Mouse (Mus musculus): Measurements from ENCODE around the gene Iqschfp.

Iqschfp gene

GRCm38 (mm10) chr3:68496513-68496912 lies 604.5 kb downstream of the Iqschfp start:
- DNase-seq: no peak

GRCm38 (mm10) chr3:68499532-68500152 lies 607.6 kb downstream of the Iqschfp start:
- DNase-seq: no peak

- no peak for DNase-seq
Observed at GRCm38 (mm10) chr3:68504838-68505237, 612.8 kb downstream of the Iqschfp start.

DNA sequence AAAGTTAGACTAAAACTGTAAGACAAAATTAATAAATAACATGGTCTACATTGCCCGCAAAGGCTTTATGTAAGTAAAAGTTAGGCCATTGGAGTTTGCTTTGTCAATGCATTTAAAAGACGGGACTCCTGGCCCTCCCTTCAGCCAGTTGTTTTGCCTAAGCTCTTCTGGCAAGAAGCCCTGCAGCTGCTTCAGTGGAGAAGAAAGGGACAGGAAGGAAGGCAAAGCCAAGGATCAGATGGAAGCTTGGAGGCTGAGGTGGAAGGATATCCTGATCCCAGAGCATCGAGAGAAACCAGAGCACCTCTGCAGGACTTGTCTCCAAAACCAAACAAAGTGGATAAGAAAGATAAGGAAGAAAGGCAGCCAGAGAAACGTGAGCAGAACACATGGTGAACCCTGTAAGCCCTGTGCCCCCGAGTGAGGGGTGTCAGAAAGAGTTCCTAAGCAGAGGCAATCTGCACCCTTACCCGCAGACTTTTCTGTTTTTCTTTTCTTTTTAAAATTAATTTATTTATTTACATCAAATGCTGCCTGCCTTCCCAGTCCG lies 614.8 kb downstream of the Iqschfp start:
- no peak for DNase-seq

GRCm38 (mm10) chr3:68508629-68509028 lies 616.6 kb downstream of the Iqschfp start:
- DNase-seq: peak; percentile 68 to 73

DNA sequence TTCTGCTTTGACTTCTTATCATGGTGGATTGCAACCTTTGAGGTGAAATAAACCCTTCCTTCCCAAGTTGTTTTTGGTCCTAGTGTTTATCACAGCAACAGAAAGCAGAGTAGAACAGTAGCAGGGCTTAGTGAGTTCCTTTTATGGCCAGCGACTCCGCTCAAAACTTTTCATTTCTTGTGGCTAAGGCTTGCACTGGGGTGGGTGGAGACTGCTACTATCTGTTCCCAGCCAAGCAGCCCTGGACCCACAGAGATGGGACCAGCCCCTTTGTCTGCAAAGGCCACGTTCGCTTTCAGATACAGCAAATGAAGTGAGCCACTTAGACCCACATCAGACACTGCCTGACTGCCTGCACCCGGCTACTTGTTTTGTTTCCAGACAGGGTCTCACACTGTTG lies 618.8 kb downstream of the Iqschfp start:
- DNase-seq: no peak

- no peak for DNase-seq
Observed at GRCm38 (mm10) chr3:68511744-68512143, 619.7 kb downstream of the Iqschfp start.

DNA sequence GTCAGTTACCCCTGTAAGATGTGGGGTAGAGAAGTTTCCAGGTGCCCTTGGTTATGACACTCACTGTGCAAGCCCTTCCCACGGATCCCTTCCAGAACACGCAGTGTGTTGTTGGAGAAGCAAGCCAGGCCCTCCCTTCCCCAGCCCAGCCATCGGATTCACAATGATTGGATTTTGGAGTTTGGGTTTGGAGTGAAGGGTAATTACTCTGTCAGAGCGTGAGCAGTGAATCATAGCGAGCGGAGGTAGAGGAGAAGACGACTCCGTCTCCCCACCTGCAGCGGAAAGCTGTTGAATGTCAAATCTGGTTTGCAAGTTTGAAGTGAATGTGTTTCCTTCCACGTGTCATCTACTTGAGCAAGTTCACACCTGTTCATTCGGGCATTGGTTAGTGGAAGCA lies 620.3 kb downstream of the Iqschfp start:
- no peak for DNase-seq

GRCm38 (mm10) chr3:68513340-68514119 lies 621.5 kb downstream of the Iqschfp start:
- DNase-seq: no peak

GRCm38 (mm10) chr3:68514120-68514497 lies 622.1 kb downstream of the Iqschfp start:
- no peak for DNase-seq

DNA sequence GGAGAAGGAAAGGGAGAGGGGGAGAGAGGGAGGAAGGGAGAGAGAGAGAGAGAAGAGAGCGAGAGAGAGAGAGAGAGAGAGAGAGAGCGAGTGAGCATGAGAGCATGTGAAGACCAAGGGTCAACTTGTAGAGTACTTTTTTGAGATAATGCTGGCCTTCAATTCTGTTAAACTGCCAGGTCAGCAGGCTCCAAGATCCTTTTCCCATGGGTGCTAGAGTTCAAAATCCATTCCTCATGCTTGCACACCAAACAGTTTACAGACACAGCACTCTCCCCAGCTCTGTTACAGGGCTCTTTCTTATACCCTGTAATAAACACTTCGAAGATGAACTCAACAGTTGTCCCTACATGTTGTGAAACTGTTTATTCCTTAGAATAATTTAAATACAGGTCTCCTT lies 622.7 kb downstream of the Iqschfp start:
- DNase-seq: no peak

DNA sequence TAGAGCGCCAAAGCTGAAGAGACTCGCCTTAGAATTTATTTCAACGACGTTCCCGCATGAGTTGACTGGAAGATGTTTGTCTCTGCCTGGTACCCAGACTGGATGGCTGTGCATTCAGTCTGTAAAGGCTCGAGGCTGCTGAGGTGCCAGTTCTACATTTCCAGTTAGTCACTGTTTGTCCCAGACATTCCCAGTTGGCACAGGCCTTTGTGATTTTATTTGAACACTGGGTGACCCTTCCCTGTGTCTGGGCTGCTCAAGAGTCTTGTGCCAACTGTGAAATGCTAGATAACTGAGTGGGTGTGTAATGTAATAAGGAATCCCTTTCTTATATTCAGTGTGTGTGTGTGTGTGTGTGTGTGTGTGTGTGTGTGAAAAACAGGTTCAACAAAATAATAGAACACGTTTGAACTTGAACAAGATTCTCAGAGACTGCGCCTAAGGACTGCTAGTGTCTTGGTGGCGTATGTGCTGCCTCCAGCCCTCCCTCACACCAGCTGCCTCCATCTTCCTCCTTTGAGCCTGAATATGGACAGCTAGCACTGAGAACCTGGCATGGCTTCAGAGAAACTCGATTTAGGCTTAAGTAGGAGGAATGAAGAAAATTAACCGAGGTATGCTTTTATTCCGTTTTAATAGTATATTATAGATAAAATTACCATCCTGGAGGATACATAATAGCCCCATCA lies 624.5 kb downstream of the Iqschfp start:
- no peak for DNase-seq

DNA sequence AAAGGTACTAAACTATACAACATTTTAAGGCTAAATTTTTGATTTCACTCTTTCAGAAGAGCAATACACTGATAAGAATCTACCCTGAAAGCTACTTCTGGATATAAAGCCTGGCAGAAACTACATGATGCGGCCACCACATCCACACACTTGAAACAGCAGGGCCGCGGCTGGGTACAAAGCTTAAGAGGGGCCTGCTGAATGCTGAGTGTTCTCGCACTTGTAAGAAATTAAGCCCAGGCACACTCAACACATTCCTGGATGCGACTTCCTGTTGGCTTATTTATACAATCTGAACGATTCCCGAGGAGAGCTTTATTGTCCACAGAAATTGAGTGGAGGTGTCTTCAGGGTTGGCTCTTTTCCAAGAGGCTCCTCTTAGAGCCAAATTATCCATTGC lies 625.2 kb downstream of the Iqschfp start:
- no peak for DNase-seq

DNA sequence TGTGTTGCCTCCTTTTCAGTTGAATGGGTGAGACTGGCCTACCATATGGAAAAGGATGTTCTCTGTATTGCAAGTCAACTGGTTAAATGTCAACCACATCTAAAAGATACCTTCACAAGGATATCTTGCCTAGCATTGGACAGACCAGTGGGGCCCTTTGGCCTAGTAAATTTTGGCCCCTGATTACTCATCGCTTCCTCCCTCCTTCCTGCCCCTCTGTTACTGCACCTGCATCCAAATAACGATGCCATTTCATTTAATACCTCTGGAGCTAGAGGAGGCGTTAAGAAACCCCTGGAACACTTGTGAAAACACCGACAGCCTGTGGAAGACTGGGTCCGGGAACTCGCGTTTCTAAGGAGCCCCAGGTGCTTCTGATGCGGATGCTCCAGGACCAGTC lies 626.0 kb downstream of the Iqschfp start:
- no peak for DNase-seq

DNA sequence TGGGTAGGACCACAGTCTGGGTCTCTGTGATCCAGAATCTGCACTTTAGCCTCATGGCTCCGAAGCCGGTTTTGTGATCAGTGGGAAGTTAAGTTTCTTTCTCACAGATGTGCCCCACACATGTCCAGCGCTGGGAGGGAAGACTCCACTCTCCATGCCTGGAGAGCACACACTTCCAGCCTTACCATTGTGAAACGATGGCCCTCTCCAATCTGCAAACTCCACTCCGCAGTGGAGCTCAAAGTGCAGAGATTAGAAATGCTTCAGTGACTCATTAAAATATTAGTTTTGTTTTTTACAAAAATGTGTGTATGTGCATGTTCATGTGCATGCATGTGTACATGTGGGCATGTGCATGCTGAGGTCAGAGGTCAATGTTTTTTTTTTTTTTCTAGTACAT lies 626.6 kb downstream of the Iqschfp start:
- DNase-seq: no peak

DNA sequence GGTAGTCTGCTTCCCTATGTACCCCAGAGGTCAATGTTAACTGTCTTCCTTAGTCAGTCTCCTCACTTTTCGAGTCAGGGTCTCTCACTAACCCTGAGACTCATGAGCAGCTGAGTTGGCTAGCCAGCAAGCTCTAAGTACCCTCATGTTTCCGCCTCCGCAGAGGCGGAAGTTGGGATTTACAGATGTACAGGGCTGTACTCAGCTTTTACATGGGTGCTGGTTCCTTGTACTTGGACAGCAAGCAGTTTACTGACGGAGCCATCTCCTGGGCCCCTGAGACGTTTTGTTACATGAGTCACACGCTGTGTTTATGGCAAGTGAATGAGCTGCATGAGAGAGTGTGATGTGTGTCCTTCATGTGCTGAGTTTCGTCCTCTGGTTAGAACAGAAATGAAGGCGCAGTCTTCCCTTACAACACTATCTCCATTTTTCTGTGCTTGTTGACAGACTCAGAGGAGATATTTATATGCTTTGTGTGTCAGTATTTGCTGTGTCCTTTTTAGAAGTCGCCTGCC lies 633.4 kb downstream of the Iqschfp start:
- no peak for DNase-seq

DNA sequence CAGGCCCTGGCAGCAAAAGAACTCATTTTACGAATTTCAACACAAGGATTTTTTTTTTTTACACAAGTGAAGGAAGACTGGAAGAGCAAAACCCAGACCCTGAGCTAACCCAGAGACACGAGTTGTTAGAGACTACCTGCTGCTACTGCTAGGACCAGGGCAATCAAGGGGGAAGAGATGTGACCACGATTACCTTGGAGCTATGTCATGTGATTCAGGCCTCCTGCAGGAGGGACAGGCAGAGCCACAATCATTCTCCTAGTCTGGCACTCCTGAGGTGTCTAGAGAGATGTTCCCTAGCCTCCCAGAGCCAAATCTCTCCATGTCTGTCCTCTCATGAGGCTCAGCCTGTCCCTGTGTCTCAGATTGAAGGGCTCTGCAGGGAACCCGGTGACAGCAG lies 634.4 kb downstream of the Iqschfp start:
- no peak for DNase-seq

GRCm38 (mm10) chr3:68527182-68527581 lies 635.1 kb downstream of the Iqschfp start:
- DNase-seq: no peak

GRCm38 (mm10) chr3:68531908-68532307 lies 639.9 kb downstream of the Iqschfp start:
- DNase-seq: no peak

DNA sequence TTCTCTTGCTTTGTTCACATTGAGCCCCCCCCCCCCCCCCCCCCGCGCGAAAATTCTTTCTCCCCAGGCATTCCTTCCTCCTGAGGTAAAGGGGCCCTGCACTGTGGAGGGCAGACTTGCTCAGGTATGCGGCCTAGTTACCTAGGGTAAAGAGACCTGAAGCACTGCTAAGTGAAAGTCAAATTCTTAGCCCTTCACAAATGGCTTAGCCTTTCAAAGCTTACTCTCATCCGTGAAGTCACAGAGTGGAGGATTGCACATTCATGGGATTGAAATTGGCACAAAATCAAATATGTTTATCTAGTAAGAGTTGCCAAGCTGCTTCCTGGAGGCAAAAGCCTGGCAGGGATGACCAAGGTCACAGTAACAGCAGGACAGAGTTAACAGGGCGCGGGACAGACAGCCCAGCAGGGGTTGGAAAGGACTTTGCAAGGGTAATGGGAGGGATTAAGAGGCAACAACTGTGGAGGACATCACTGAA lies 642.6 kb downstream of the Iqschfp start:
- no peak for DNase-seq

- DNase-seq: no peak
Observed at GRCm38 (mm10) chr3:68535160-68535728, 643.2 kb downstream of the Iqschfp start.

- DNase-seq: no peak
Observed at GRCm38 (mm10) chr3:68536071-68536470, 644.0 kb downstream of the Iqschfp start.

GRCm38 (mm10) chr3:68541688-68542087 lies 649.7 kb downstream of the Iqschfp start:
- DNase-seq: no peak
